Mouse (Mus musculus) gastrocnemius, postnatal 10 days (tissue): ENCODE measurements around the gene Znrf2. TPM values are rescaled to one million over a fixed set of nuclear protein-coding genes. Genes with fewer than 3 reads are reported as not detected.

ENCODE experiments used
- DNase-seq: peaks from one replicate; pipeline ENCODE4 v3.0.0; 2021; ENCODE audit warnings: mixed read lengths
- total RNA-seq, 2 experiments: library from RNA; stranded (reverse); gene quantifications; 2 replicates each; pipeline ENCODE4 v1.2.3; 2021

Znrf2 gene
- total RNA-seq, 2 experiments from 2014 or later = 10.2 to 10.4 TPM

GRCm38 (mm10) chr6:54917523-54917922 lies 100.8 kb downstream of the Znrf2 start:
- DNase-seq = peak; percentile 43

GRCm38 (mm10) chr6:54918521-54918920 lies 101.8 kb downstream of the Znrf2 start:
- DNase-seq = no peak

GRCm38 (mm10) chr6:54924538-54924937 lies 107.8 kb downstream of the Znrf2 start:
- no peak for DNase-seq

GRCm38 (mm10) chr6:54925736-54926440 lies 109.2 kb downstream of the Znrf2 start:
- no peak for DNase-seq

- no peak for DNase-seq
Measured at GRCm38 (mm10) chr6:54926899-54927298, 110.2 kb downstream of the Znrf2 start.

- DNase-seq = no peak
Measured at GRCm38 (mm10) chr6:54927946-54928345, 111.2 kb downstream of the Znrf2 start.

GRCm38 (mm10) chr6:54931641-54932040 lies 114.9 kb downstream of the Znrf2 start:
- no peak for DNase-seq

- no peak for DNase-seq
Measured at GRCm38 (mm10) chr6:54932526-54932925, 115.8 kb downstream of the Znrf2 start.

GRCm38 (mm10) chr6:54933216-54933615 lies 116.5 kb downstream of the Znrf2 start:
- no peak for DNase-seq

GRCm38 (mm10) chr6:54933866-54934265 lies 117.2 kb downstream of the Znrf2 start:
- DNase-seq = no peak

GRCm38 (mm10) chr6:54934313-54934712 lies 117.6 kb downstream of the Znrf2 start:
- no peak for DNase-seq

GRCm38 (mm10) chr6:54934930-54935329 lies 118.2 kb downstream of the Znrf2 start:
- no peak for DNase-seq

GRCm38 (mm10) chr6:54936496-54936895 lies 119.8 kb downstream of the Znrf2 start:
- DNase-seq = no peak

- no peak for DNase-seq
Measured at GRCm38 (mm10) chr6:54939631-54940030, 122.9 kb downstream of the Znrf2 start.

- DNase-seq = no peak
Measured at GRCm38 (mm10) chr6:54940126-54940525, 123.4 kb downstream of the Znrf2 start.

GRCm38 (mm10) chr6:54941149-54941548 lies 124.4 kb downstream of the Znrf2 start:
- DNase-seq = no peak

Other genes starting within 250 kb of the Znrf2 start
- gene Plekha8, start 221.8 kb upstream of the Znrf2 start, total RNA-seq = 1 to 10 TPM; 6.0 to 7.5 TPM
- gene Fkbp14, start 219.6 kb upstream of the Znrf2 start, total RNA-seq = 10 to 100 TPM; 20.9 to 26.6 TPM
- 1 to 10 TPM; 7.3 to 7.9 TPM for gene Mturn, start 135.3 kb upstream of the Znrf2 start, total RNA-seq
- gene Nod1, start 155.7 kb downstream of the Znrf2 start, total RNA-seq = 1 to 10 TPM; 7.0 to 7.6 TPM
- 1 to 10 TPM; 6.3 TPM for gene Ggct, start 176.0 kb downstream of the Znrf2 start, total RNA-seq
- gene Gars, start 221.1 kb downstream of the Znrf2 start, total RNA-seq = 10 to 100 TPM; 66.8 to 72.7 TPM